Mouse (Mus musculus) 3T3-L1 (cell line): ENCODE measurements at regions not wholly inside any gene's neighbourhood (a gene's known extent, or its start where the extent isn't known, plus 50 kb on each side); places are given as distances from the start of the nearest gene placed in this dataset.

Experiments used
- DNase-seq: peaks from one replicate; pipeline ENCODE4 v3.0.0-alpha.2; 2015; ENCODE audit warnings: low read depth, low spot score

DNA sequence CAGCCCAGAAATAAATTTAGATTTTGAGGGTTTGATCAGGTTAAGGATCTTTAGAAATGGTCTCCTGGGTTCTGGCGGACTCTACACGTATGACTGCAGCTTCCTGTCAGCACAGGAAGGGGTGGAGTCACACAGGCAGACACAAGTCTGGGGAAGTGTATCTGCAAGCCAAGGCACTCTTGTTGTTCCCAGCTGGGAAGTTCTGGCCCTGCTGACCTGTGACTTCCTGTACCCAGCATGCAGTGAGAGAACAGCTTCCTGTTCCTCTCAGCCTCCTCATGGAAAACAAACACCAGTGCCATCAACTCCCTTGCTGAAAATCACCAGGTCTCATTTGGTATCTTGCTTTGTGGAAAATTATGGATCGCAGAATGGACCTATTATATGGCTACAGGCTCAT is 140.9 kb downstream of the Ets2 start:
- no peak for DNase-seq

DNA sequence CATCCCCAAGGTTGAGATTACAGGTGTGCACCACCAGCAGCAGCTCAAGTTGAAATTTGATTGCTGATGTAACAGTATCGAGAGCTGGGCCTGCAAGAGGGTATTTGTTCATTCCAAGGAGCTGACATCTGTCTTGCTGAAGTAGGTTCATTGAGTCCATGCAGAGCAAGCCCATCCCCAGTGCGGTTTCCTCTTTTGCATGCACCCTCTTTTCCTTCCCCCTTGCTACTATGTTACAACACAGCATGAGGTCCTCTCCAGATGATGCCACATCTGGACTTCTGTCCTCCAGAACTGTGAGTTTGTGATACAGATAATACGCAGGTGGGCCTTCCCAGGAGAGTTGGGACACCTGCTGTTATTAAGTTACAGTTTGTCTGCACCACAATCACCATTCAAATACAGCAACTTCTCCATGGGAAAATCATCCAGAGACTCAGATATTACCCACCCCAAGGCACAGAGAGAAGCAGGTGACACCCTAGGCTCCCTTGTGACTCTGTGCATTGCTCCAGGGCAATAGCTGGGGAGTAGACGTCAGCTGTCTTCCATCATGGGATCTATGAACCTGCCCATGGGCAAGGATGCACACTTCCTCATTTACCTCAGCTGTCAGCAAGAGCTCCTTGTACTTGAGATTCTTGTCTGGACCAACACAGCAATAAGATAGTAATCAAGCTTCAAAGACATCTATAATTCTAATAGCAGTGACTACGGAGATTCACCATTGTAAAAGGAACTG is 137.8 kb downstream of the Ets2 start:
- no peak for DNase-seq

- no peak for DNase-seq
Measured at GRCm38 (mm10) chr16:95838886-95839430, 137.1 kb downstream of the Ets2 start.

DNA sequence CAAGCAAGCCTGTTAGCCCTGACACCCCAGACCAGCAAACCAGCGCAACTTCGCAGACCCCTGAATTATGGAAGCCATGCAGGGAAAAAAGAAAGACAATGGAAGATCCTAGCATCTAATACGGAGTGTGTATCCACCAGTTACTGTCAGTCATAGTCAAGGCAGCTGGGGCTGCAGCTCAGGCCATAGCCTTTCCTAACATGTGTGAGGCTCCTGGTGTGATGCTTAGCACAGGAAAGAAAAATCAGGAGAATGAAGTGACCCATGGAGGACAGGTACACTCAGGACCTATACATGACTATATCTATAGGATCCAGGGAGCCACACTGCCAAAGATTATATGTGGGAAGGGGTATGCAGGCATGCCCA is 136.6 kb downstream of the Ets2 start:
- DNase-seq = no peak

GRCm38 (mm10) chr16:95837723-95838477 is 136.0 kb downstream of the Ets2 start:
- peak; percentile 50 for DNase-seq

DNA sequence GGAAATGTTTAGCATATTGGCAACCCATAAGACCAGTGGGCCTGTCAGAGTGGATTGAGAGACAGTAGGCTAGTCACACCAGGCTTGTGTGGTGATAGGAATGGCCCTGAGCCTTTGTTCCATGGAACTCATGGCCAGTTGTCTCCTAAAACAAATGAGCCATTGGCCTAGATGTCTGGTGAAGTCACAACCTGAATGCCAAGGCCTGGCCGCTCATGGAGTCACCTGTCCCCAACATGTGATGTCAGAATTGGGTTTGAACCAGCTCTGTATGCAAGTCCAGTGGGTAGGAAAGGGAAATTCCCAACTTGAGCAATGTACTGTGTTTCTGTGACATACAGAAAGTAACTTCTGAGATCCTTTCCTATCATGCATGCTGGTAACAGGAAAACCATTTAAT is 134.1 kb downstream of the Ets2 start:
- no peak for DNase-seq

DNA sequence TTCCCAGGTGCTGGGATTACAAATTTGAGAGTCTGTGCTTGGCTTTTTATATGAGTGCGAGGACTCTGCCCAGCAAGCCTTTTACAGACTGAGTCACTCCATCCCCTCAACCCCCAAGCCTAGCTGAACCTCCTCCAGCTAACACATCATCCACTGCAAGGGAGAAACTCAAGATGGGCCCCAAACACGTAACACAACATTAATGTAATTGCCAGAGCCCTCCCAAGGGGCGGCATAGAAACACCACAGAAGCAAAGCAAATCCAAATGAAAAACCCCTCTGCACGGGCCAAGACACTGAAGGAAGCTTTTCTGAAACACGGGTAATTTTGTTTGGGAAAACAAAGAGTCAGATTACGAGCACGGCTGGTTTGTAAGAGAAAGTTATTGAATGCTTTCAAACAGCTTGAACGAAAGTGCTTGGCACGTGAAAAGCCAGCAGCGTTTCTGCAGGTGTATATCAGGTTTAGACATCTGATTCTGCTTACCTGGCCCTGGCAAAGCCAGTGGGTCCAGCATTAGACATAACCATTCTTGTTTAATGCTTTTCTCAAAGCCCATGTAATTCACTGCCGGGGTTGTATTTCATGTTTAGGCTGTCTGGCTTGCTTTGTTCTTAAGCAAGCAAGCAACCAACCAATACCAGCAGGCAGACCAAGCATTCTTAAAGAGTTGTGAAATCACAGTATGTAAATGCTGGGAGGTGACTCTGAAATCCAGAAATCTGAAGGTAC is 132.8 kb downstream of the Ets2 start:
- no peak for DNase-seq

- no peak for DNase-seq
Measured at GRCm38 (mm10) chr16:95833455-95833854, 131.6 kb downstream of the Ets2 start.

GRCm38 (mm10) chr16:95832346-95832739 is 130.5 kb downstream of the Ets2 start:
- DNase-seq = no peak

GRCm38 (mm10) chr16:95831566-95832345 is 129.9 kb downstream of the Ets2 start:
- peak; percentile 87 for DNase-seq

GRCm38 (mm10) chr16:95827402-95827737 is 125.5 kb downstream of the Ets2 start:
- peak; percentile 97 for DNase-seq

GRCm38 (mm10) chr16:95826681-95827401 is 125.0 kb downstream of the Ets2 start:
- no peak for DNase-seq

- no peak for DNase-seq
Measured at GRCm38 (mm10) chr16:95825723-95826122, 123.8 kb downstream of the Ets2 start.

GRCm38 (mm10) chr16:95824720-95825534 is 123.1 kb downstream of the Ets2 start:
- peak; percentile 61 for DNase-seq

DNA sequence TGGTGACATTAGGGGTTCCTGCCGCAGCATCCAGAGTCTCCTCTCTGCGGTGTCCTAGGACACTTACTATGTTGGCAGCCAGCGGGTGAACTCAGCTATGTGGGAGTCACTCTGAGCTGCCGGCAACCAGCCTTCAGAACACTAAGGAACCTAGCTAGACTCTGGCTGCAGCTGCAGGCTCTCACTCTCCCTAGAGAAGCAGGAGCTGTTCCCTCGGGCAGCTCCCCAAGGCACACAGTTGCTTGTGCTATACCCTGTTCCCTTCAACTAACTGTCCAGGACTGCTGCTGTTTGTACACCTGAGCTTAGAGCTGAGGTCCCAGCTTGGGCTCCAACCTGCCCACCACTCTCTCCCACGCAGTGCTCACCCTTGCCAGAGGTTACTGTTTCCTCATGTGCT is 121.9 kb downstream of the Ets2 start:
- DNase-seq = no peak

- DNase-seq = no peak
Measured at GRCm38 (mm10) chr16:95821080-95821479, 119.2 kb downstream of the Ets2 start.

DNA sequence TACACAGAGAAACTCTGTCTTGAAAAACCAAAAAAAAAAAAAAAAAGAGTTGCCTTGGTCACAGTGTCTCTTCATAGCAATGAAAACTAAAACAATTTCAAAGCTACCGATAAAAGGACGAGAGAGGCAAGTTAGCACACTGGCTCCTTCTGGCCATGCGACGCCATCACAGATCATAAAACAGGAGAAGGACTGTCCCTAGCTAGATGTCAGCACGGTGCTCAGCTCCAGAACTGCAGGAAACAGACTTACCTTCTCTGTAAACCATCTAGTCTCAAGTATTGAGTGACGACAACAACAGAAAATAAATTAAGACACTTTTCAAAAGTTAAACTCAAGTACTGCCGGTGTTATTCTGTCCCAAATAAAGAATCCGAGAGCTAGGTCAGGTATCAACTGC is 118.7 kb downstream of the Ets2 start:
- DNase-seq = no peak

GRCm38 (mm10) chr16:95820013-95820412 is 118.1 kb downstream of the Ets2 start:
- no peak for DNase-seq

- DNase-seq = no peak
Measured at GRCm38 (mm10) chr16:95815966-95816365, 114.1 kb downstream of the Ets2 start.

DNA sequence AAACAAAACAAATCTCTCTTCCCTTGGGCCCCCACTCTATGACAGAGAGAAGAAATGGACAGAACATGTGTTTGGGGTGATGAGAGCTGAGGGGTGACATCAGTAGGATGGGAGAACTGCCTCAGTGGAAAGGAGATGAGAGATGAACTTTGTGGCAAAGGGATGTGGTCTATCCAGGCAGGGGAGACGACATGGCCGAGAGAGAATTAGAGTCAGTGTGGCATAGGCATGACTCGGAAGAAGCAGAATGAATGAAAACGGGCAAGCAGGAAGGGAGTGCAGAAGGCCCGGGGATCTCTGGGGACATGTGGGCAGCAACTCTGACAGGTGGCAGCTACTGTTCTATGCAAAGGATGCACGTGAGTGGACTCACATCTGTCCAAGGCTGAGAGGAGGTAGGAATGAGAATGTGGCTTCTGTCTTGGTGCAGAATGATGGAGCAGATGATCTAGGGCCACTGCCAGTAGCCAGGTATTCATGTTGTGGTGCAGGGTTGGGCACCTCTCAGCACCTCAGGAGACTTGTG is 113.4 kb downstream of the Ets2 start:
- peak; percentile 69 for DNase-seq
